Mouse (Mus musculus) heart, embryonic 16.5 days (tissue): ENCODE data around the gene Ror2. TPM values are rescaled to one million over a fixed set of nuclear protein-coding genes. Genes with fewer than 3 reads are reported as not detected.
A peak's percentile ranks its signal among the peaks of the same experiment; 100 is the strongest.

Source experiments
- ATAC-seq: fragments of 200-750 bp; cut with Nextera tagmentation; replicated peaks from 2 replicates; pipeline ENCODE4 v1.8.0; 2017; ENCODE audit warnings: moderate number of reproducible peaks; ENCODE audit not compliant: insufficient read depth, low FRiP score; ENCODE audit errors: extremely low read depth
- H3K27ac ChIP-seq: fragments of 300-500 bp; sonication (generic); 2 replicates; pipeline ENCODE4 v1.5.1; 2014; ENCODE audit warnings: mild to moderate bottlenecking, low read length, control low read depth, moderate library complexity
- H3K27me3 ChIP-seq: fragments of 300-500 bp; sonication (generic); 2 replicates; pipeline ENCODE4 v1.6.1; 2014; ENCODE audit warnings: low read length, mixed read lengths; ENCODE audit not compliant: control insufficient read depth, insufficient read depth
- H3K36me3 ChIP-seq: fragments of 300-500 bp; sonication (generic); 2 replicates; pipeline ENCODE4 v1.6.1; 2014; ENCODE audit not compliant: control insufficient read depth, insufficient read depth
- H3K4me1 ChIP-seq: fragments of 300-500 bp; sonication (generic); 2 replicates; pipeline ENCODE4 v1.6.1; 2014; ENCODE audit warnings: low read length, mixed read lengths; ENCODE audit not compliant: control insufficient read depth, insufficient read depth
- H3K4me2 ChIP-seq: fragments of 300-500 bp; sonication (generic); 2 replicates; pipeline ENCODE4 v1.6.1; 2014; ENCODE audit warnings: low read depth, mild to moderate bottlenecking, control low read depth, low read length
- H3K4me3 ChIP-seq: fragments of 300-500 bp; sonication (generic); 2 replicates; pipeline ENCODE4 v1.5.1; 2014; ENCODE audit warnings: mild to moderate bottlenecking, control low read depth, low read length
- H3K9ac ChIP-seq: fragments of 300-500 bp; sonication (generic); 2 replicates; pipeline ENCODE4 v1.6.1; 2014; ENCODE audit warnings: low read length, control low read depth
- H3K9me3 ChIP-seq: fragments of 300-500 bp; sonication (generic); replicated peaks from 2 replicates; pipeline ENCODE4 v1.6.1; 2016; ENCODE audit warnings: low read length; ENCODE audit not compliant: control insufficient read depth
- WGBS: fragments of 180-500 bp; shearing (Covaris S2); extraction: QIAGEN DNeasy Blood & Tissue Kit; methylation state at CpG from one replicate; pipeline ENCODE4 v1.1.7; 2014; 5-methylcytosine and 5-hydroxymethylcytosine counted together
- polyA plus RNA-seq: library from polyadenylated mRNA; unstranded; fragments of >200 nt; fragmentation: Nextera tagmentation; extraction: Ambion mirVana; gene quantifications from 2 replicates; pipeline ENCODE4 v1.2.1, GENCODE M21; 2015

Gene Ror2
- polyA plus RNA-seq, 1 experiment from 2014 or later: 13.5 TPM

GRCm38 (mm10) chr13:53248586-53249401, 37.1 kb downstream of the Ror2 start:
- no peaks in the 10 kb centered on the region for H3K36me3 ChIP-seq
- H3K4me1 ChIP-seq: peaks cover 39% of the 10 kb centered on the region
- H3K27me3 ChIP-seq: no peaks in the 10 kb centered on the region
- H3K9ac ChIP-seq: peak overlapping the region; percentile 0; the same call in 1 of the 2 replicates
- H3K4me3 ChIP-seq: no peak overlapping the region
- H3K27ac ChIP-seq: peak overlapping the region; percentile 71
- H3K9me3 ChIP-seq: no peaks in the 10 kb centered on the region
- peak overlapping the region; percentile 18 for H3K4me2 ChIP-seq
- 45% methylated on average over 24 of the region's 24 CpGs for WGBS
- peak; percentile 35; the same call in 1 of the 2 replicates for ATAC-seq

GRCm38 (mm10) chr13:53248080-53248479, 37.8 kb downstream of the Ror2 start:
- H3K4me1 ChIP-seq: peaks cover 46% of the 10 kb centered on the region
- H3K27me3 ChIP-seq: no peaks in the 10 kb centered on the region
- no peaks in the 10 kb centered on the region for H3K36me3 ChIP-seq
- no peak overlapping the region for H3K9ac ChIP-seq
- no peak overlapping the region for H3K4me3 ChIP-seq
- no peak overlapping the region for H3K4me2 ChIP-seq
- no peak for ATAC-seq
- peak overlapping the region; percentile 71 for H3K27ac ChIP-seq
- H3K9me3 ChIP-seq: no peaks in the 10 kb centered on the region
- WGBS: 42% methylated on average over 6 of the region's 6 CpGs

- H3K4me1 ChIP-seq: peaks cover 46% of the 10 kb centered on the region
- no peak overlapping the region for H3K27ac ChIP-seq
These were observed 38.7 kb downstream of the Ror2 start for GRCm38 (mm10) chr13:53247175-53247574.

GRCm38 (mm10) chr13:53244151-53244550, 41.8 kb downstream of the Ror2 start:
- Histone ChIP-seq H3K36me3 (peaks cover 4% of the 10 kb centered on the region; the same call in 1 of the 2 replicates), H3K9ac (no peak overlapping the region), H3K4me3 (no peak overlapping the region), H3K4me1 (peaks cover 51% of the 10 kb centered on the region), H3K27me3 (no peaks in the 10 kb centered on the region), H3K9me3 (peaks cover 4% of the 10 kb centered on the region), H3K27ac (peak overlapping the region; percentile 2; the same call in 1 of the 2 replicates), H3K4me2 (no peak overlapping the region)
- ATAC-seq: no peak
- 33% methylated on average over 8 of the region's 8 CpGs for WGBS

More at GRCm38 (mm10) chr13:53247175-53247574, 38.7 kb downstream of the Ror2 start:
- WGBS: 49% methylated on average over 6 of the region's 6 CpGs
- Histone ChIP-seq H3K9ac (no peak overlapping the region), H3K4me2 (no peak overlapping the region), H3K9me3 (peaks cover 4% of the 10 kb centered on the region), H3K36me3 (peaks cover 4% of the 10 kb centered on the region; the same call in 1 of the 2 replicates), H3K4me3 (no peak overlapping the region), H3K27me3 (no peaks in the 10 kb centered on the region)
- ATAC-seq: no peak

GRCm38 (mm10) chr13:53237455-53237854, 48.5 kb downstream of the Ror2 start:
- Histone ChIP-seq H3K27me3 (no peaks in the 10 kb centered on the region), H3K9ac (no peak overlapping the region), H3K36me3 (no peaks in the 10 kb centered on the region; the same call in 1 of the 2 replicates), H3K4me1 (peaks cover 54% of the 10 kb centered on the region), H3K27ac (no peak overlapping the region), H3K9me3 (peaks cover under 1% of the 10 kb centered on the region), H3K4me3 (no peak overlapping the region), H3K4me2 (no peak overlapping the region)
- WGBS: 72% methylated on average over 10 of the region's 10 CpGs
- ATAC-seq: no peak

- Histone ChIP-seq H3K4me2 (no peak overlapping the region), H3K27ac (no peak overlapping the region)
- no peak for ATAC-seq
These were observed 49.2 kb downstream of the Ror2 start for GRCm38 (mm10) chr13:53236434-53237401.

GRCm38 (mm10) chr13:53235953-53236352, 50.0 kb downstream of the Ror2 start:
- H3K4me2 ChIP-seq: no peak overlapping the region
- no peak overlapping the region for H3K27ac ChIP-seq
- H3K27me3 ChIP-seq: no peaks in the 10 kb centered on the region
- WGBS: 46% methylated on average over 7 of the region's 7 CpGs
- ATAC-seq: no peak
- peaks cover 59% of the 10 kb centered on the region for H3K4me1 ChIP-seq
- H3K4me3 ChIP-seq: no peak overlapping the region
- H3K36me3 ChIP-seq: no peaks in the 10 kb centered on the region
- H3K9ac ChIP-seq: no peak overlapping the region
- H3K9me3 ChIP-seq: no peaks in the 10 kb centered on the region

More at GRCm38 (mm10) chr13:53236434-53237401, 49.2 kb downstream of the Ror2 start:
- Histone ChIP-seq H3K4me1 (peaks cover 55% of the 10 kb centered on the region), H3K9ac (no peak overlapping the region), H3K36me3 (no peaks in the 10 kb centered on the region), H3K27me3 (no peaks in the 10 kb centered on the region), H3K9me3 (no peaks in the 10 kb centered on the region), H3K4me3 (no peak overlapping the region)
- 56% methylated on average over 18 of the region's 18 CpGs for WGBS

- WGBS: 25% methylated on average over 12 of the region's 12 CpGs
- Histone ChIP-seq H3K9ac (no peak overlapping the region), H3K4me2 (no peak overlapping the region)
These were observed 51.1 kb downstream of the Ror2 start for GRCm38 (mm10) chr13:53234844-53235243.

More at GRCm38 (mm10) chr13:53234844-53235243, 51.1 kb downstream of the Ror2 start:
- Histone ChIP-seq H3K4me3 (no peak overlapping the region), H3K36me3 (no peaks in the 10 kb centered on the region), H3K27ac (no peak overlapping the region), H3K4me1 (peaks cover 64% of the 10 kb centered on the region), H3K27me3 (no peaks in the 10 kb centered on the region), H3K9me3 (no peaks in the 10 kb centered on the region)
- ATAC-seq: no peak
